Mouse (Mus musculus) midbrain, postnatal 0 days (tissue): ENCODE data around the gene Cacnb3. TPM values are rescaled to one million over a fixed set of nuclear protein-coding genes. Genes with fewer than 3 reads are reported as not detected.

Source experiments
- ATAC-seq: fragments of 200-750 bp; cut with Nextera tagmentation; 2 replicates; pipeline ENCODE4 v1.8.0; 2017; ENCODE audit warnings: moderate number of reproducible peaks, mild to moderate bottlenecking, moderate TSS enrichment, moderate library complexity; ENCODE audit not compliant: low FRiP score
- DNase-seq: peaks from one replicate; pipeline ENCODE4 v3.0.0-alpha.2; 2015; ENCODE audit warnings: low spot score
- H3K27ac ChIP-seq: fragments of 300-500 bp; sonication (generic); 2 replicates; pipeline ENCODE4 v1.5.1; 2014; ENCODE audit warnings: low read depth, mild to moderate bottlenecking, low read length, mixed read lengths
- H3K27me3 ChIP-seq: fragments of 300-500 bp; sonication (generic); 2 replicates; pipeline ENCODE4 v1.6.1; 2014; ENCODE audit warnings: low read length, control low read depth, mixed read lengths; ENCODE audit not compliant: insufficient read depth
- H3K36me3 ChIP-seq: fragments of 300-500 bp; sonication (generic); 2 replicates; pipeline ENCODE4 v1.6.1; 2014; ENCODE audit warnings: low read length, control low read depth, mixed read lengths; ENCODE audit not compliant: insufficient read depth
- H3K4me1 ChIP-seq: fragments of 300-500 bp; sonication (generic); 2 replicates; pipeline ENCODE4 v1.6.1; 2014; ENCODE audit warnings: mild to moderate bottlenecking, control low read depth, antibody characterized with exemption, low read length, mixed read lengths; ENCODE audit not compliant: insufficient read depth
- H3K4me2 ChIP-seq: fragments of 300-500 bp; sonication (generic); 2 replicates; pipeline ENCODE4 v1.6.1; 2014; ENCODE audit warnings: low read depth, mild to moderate bottlenecking, low read length, mixed read lengths; ENCODE audit not compliant: poor library complexity, severe bottlenecking
- H3K4me3 ChIP-seq: fragments of 300-500 bp; sonication (generic); 2 replicates; pipeline ENCODE4 v1.5.1; 2014; ENCODE audit warnings: low read depth, mild to moderate bottlenecking, low read length, moderate library complexity
- H3K9ac ChIP-seq: fragments of 300-500 bp; sonication (generic); replicated peaks from 2 replicates; pipeline ENCODE4 v1.6.1; 2014; ENCODE audit warnings: mild to moderate bottlenecking, low read length, moderate library complexity, mixed read lengths; ENCODE audit not compliant: poor library complexity, severe bottlenecking
- H3K9me3 ChIP-seq: fragments of 300-500 bp; sonication (generic); 2 replicates; pipeline ENCODE4 v1.6.1; 2016; ENCODE audit warnings: low read length, control low read depth
- CTCF ChIP-seq: IDR thresholded peaks from 2 replicates; pipeline ENCODE4 v1.5.1; 2016; ENCODE audit warnings: antibody characterized with exemption, mild to moderate bottlenecking
- WGBS: fragments of 180-500 bp; shearing (Covaris S2); extraction: QIAGEN DNeasy Blood & Tissue Kit; methylation state at CpG from one replicate; pipeline ENCODE4 v1.1.7; 2014; 5-methylcytosine and 5-hydroxymethylcytosine counted together
- polyA plus RNA-seq: library from polyadenylated mRNA; unstranded; fragments of >200 nt; fragmentation: Nextera tagmentation; extraction: Ambion mirVana; gene quantifications from 2 replicates; pipeline ENCODE4 v1.2.1, GENCODE M21; 2015
- total RNA-seq: library from RNA; depleted of rRNA; stranded (reverse); fragments of >200 nt; gene quantifications from 2 replicates; pipeline ENCODE4 v1.2.3, GENCODE M21; 2014

The Cacnb3 gene
- total and polyA plus RNA-seq, 2 experiments from 2014 or later, result 150 to 239 TPM

GRCm38 (mm10) chr15:98674284-98674993 lies 43.8 kb downstream of the Cacnb3 start:
- Histone ChIP-seq H3K27ac (peak overlapping the region; percentile 63), H3K36me3 (peaks cover 9% of the 10 kb centered on the region), H3K9ac (peak overlapping the region; percentile 66), H3K27me3 (no peaks in the 10 kb centered on the region), H3K4me3 (peak overlapping the region; percentile 62), H3K9me3 (no peaks in the 10 kb centered on the region), H3K4me1 (peaks cover 17% of the 10 kb centered on the region; the same call in 1 of the 2 replicates), H3K4me2 (peak overlapping the region; percentile 98)
- no peak for TF ChIP-seq CTCF
- WGBS, result 12% methylated on average over 7 of the region's 7 CpGs
- peak; percentile 80 for DNase-seq
- peak; percentile 70 for ATAC-seq

- Histone ChIP-seq H3K4me3 (peak overlapping the region; percentile 62), H3K4me2 (peak overlapping the region; percentile 98), H3K36me3 (peaks cover 6% of the 10 kb centered on the region), H3K4me1 (peaks cover 17% of the 10 kb centered on the region; the same call in 1 of the 2 replicates), H3K9me3 (no peaks in the 10 kb centered on the region), H3K27ac (peak overlapping the region; percentile 63), H3K27me3 (no peaks in the 10 kb centered on the region), H3K9ac (peak overlapping the region; percentile 66)
- no peak for ATAC-seq
- no peak for TF ChIP-seq CTCF
- WGBS, result 11% methylated on average over 11 of the region's 11 CpGs
- DNase-seq, result no peak
Measured at GRCm38 (mm10) chr15:98674994-98675545, 44.4 kb downstream of the Cacnb3 start.

GRCm38 (mm10) chr15:98675634-98676250 lies 45.1 kb downstream of the Cacnb3 start:
- no peaks in the 10 kb centered on the region for H3K27me3 ChIP-seq
- H3K9me3 ChIP-seq, result no peaks in the 10 kb centered on the region
- no peak for TF ChIP-seq CTCF
- H3K4me1 ChIP-seq, result peaks cover 17% of the 10 kb centered on the region; the same call in 1 of the 2 replicates
- no peak for DNase-seq
- peak overlapping the region; percentile 63 for H3K27ac ChIP-seq
- peak overlapping the region; percentile 98 for H3K4me2 ChIP-seq
- H3K36me3 ChIP-seq, result 0 out of 2 replicates have a peak, but pooled peaks cover 4% of the 10 kb centered on the region
- ATAC-seq, result no peak
- H3K4me3 ChIP-seq, result peak overlapping the region; percentile 62
- 3% methylated on average over 14 of the region's 14 CpGs for WGBS
- H3K9ac ChIP-seq, result peak overlapping the region; percentile 66

DNA sequence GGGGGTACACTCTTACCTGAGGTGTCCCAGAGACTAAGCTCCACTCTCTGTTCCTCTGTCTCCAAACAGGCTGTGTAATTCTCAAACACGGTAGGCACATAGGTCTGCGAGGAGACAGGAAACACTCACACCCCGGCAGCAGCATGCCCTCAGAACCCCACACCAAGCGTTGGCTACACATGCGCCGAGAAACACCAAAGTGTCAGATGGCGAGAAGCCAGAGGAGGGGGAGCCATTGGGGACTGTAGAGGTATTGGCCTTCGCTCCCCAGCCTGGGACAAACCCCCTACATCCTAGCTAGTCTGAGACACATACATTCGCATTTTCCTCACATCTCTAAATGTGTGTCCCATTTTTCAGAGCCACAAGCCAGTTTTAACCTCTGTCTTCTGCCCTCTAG lies 45.8 kb downstream of the Cacnb3 start:
- H3K4me3 ChIP-seq, result peak overlapping the region; percentile 62
- H3K27ac ChIP-seq, result no peak overlapping the region
- no peak for TF ChIP-seq CTCF
- peak overlapping the region; percentile 98 for H3K4me2 ChIP-seq
- H3K4me1 ChIP-seq, result peaks cover 17% of the 10 kb centered on the region; the same call in 1 of the 2 replicates
- peak; percentile 49 for DNase-seq
- no peaks in the 10 kb centered on the region for H3K27me3 ChIP-seq
- WGBS, result under 1% methylated on average over 9 of the region's 9 CpGs
- peak overlapping the region; percentile 66 for H3K9ac ChIP-seq
- no peak for ATAC-seq
- H3K36me3 ChIP-seq, result 0 out of 2 replicates have a peak, but pooled peaks cover 4% of the 10 kb centered on the region
- no peaks in the 10 kb centered on the region for H3K9me3 ChIP-seq

DNA sequence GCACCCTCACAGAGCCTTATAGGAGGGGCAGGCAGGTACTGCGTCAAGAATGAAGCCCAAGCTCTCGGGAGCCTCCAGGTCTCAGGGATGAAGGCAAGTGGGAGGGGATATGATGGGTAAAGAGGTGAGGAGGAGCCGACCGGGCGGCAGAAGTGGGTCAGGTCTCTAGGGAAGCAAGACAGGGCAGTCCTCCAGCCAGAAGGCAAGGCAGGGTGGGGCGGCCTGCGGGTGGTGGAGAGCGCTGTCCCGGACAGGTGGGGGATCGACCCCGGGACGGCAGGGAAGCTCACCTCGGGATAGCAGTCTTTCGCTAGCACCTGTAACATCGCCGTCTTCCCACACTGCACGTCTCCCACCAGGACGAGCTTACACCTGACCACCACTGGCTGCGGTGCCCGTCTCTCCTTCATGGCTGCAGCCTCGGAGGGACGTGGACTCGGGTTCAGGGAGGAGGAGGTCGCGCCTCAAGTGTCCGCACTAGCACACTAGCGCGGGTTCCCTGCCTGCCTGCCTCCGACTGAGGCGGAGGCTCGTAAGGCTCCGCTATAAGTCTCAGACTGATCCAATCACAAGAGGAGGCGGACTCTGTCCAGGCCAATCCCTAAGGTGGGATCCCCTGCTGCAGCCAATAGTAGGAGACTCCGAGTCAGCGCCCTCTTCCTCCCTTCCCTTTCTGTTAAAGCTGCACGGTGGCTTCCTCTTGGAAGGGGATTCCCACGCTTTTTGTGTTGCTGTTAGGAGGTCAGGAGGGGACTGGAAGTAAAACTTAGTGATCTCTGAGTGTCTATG lies 46.5 kb downstream of the Cacnb3 start, which contains the start of gene Rnd1:
Rnd1 (minus strand) TSS at position 522 of the 789 bp plus-strand sequence.
- under 1% methylated on average over 37 of the region's 37 CpGs for WGBS
- H3K9me3 ChIP-seq, result no peaks in the 10 kb centered on the region
- H3K9ac ChIP-seq, result peak within 1 kb of the TSS; percentile 66
- H3K27me3 ChIP-seq, result no peaks in the 10 kb centered on the region
- H3K27ac ChIP-seq, result no peak within 1 kb of the TSS; the same call in 1 of the 2 replicates
- peak; percentile 55 for TF ChIP-seq CTCF
- peak; percentile 92 for ATAC-seq
- H3K4me2 ChIP-seq, result peak within 1 kb of the TSS; percentile 98
- DNase-seq, result peak; percentile 96
- peaks cover 17% of the 10 kb centered on the region; the same call in 1 of the 2 replicates for H3K4me1 ChIP-seq
- H3K4me3 ChIP-seq, result peak within 1 kb of the TSS; percentile 62
- H3K36me3 ChIP-seq, result 0 out of 2 replicates have a peak, but pooled peaks cover 4% of the 10 kb centered on the region
